Mouse (Mus musculus): ENCODE data around the gene Mogat2.
A peak's percentile ranks its signal among the peaks of the same experiment; 100 is the strongest.

The Mogat2 gene

DNA sequence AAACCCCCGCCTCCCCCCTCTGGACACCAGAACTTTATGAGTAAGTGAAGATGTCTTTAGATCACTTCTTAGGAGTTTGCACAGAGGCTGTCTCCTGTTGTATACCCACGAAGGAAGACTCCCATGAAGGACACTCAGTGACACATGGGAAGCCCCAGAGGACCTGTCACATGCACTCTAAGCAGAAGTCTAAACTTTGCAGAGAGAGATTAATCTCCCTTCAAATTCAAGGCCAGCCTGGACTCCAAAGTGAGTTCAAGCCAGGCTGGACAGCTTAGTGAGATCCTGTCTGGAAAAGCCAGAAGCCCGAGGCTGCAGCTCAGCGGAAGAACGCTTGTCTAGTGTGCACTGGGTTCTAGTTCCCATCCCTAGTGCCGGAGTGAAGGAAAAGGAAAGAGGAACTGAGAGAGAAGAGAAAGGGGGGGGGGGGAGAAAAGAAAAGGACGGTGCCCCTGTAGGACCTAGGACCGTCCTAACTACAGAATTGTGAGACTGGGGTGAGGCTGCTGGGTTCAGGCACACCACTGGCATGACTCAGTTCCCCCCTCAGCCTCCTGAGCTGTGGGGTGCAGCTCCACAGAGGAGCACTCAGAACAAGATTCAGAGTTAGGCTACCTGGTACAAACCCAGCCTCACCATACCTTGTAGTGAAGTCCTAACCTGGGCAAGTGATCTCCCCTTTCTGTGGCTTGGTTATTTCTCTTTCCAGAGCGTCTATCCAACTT, 38.8 kb downstream of the Mogat2 start:
- DNase-seq (ENCODE audit: low read depth, low spot score), result no peak

DNA sequence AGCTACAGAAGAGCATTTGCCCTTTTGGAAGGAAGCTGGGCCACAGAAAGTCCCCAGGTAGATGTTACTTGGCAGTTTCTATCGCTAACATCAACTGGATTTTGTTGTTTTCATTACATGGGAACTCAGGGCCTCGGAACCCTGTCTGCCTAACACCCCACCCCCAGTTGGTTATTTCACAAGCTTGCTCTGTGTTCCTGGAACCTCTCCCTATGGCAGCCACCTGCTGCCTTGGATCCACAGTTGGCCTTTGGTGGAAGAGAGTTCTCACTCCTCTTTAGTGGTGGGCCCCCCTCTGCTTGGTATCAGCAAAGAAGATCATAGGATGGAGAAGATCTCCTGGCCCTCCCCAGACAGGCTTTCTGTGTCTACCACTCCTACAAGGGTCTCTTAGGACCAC, 39.6 kb downstream of the Mogat2 start:
- DNase-seq (ENCODE audit: low read depth, low spot score), result no peak

DNA sequence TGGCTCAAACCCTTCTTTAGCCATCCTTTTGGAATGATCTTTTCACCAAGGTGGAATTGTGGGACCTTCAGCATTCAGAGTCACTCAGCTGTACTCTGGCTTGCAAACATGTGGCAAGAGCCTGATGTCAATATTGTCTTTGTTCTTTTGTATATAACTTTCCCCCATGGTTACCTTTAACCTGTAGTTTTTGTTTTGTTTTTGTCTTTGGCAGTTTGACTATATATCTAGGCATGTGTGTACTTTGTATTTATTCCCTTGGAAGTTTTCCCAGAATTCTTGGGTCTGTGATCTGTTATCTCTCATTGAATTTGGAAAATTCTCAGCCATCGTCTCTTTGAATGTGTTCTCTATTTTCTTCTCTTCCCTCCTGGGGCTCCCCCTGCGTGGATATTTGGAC, 43.9 kb downstream of the Mogat2 start:
- DNase-seq (ENCODE audit: low read depth, low spot score), result no peak

DNA sequence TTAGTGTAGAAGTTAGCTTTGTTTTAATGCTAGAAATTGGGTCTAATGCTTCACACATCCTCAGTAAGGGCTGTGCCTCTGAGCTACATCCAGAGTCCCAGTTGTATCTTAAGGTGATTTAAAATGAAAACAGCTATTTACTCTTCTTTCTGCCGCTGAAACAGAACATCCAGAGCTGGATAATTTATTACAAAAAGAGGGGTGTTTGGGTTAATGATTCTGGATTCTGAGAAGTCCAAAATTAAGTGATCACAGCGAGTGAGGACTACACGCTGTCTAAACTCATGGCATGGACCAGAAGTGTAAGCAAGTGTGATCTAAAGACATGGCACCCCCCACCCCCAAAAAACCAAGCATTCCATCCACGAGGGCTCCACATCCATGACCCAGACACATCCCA, 44.5 kb downstream of the Mogat2 start:
- no peak for DNase-seq (ENCODE audit: low read depth, low spot score)

DNA sequence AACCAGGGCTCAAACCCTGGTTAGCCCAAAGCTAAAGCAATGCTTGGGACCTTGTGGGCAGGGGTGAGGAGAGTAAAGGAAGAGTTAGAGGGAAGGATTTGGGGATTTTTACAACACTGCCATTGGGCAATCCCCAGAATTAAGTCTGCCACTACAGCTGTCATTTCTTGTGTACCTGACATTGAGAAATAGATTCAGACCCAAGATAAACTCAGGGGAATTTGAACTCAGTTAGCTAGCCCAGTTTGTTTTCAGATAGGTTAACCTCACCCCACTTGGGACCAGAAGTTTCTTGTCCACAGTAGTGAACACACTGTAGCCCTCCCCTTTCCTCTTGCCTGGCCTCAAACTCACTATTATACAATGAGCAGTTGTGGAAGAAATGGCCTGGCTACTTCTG, 47.0 kb downstream of the Mogat2 start:
- DNase-seq (ENCODE audit: low read depth, low spot score), result no peak

DNA sequence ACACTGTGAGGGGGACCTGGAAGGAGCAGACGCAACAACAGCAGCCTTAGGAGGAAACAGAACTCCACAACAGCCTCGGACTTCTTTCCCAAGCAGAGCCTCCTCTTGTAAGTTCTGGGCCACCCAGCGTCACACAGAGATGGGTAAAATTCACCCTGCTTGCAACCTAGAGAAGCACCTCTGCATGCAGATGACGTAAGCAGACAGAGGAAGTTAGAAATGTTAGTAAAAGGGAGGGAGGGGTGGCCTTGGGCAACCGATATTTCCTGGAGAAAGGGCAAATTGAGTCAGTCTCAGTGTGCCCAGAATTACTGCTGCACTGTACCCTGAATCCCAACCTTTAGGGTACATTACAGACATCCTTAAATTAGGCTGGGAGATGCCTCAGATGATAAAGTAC, 48.5 kb downstream of the Mogat2 start:
- no peak for DNase-seq (ENCODE audit: low read depth, low spot score)

DNA sequence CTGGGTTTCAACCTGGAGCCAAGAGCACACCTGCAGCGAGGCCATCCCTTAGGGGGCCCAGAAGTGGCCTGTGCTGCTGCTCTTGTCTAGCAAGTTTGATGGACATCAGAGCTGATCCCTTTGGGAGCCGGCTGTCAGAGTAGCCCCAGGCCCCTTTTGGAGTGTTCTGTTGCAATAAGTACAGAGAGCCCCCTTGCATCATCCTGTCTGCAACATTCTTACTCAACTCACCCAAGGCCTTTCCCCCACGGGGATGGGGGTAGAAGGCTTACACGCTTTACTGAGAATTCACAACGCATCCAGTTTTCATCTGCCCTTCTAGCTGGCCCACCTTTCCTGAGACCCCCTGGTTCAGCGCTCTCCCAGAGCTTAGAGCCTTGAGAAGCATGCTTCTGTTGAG, 49.8 kb downstream of the Mogat2 start:
- DNase-seq (ENCODE audit: low read depth, low spot score), result no peak

DNA sequence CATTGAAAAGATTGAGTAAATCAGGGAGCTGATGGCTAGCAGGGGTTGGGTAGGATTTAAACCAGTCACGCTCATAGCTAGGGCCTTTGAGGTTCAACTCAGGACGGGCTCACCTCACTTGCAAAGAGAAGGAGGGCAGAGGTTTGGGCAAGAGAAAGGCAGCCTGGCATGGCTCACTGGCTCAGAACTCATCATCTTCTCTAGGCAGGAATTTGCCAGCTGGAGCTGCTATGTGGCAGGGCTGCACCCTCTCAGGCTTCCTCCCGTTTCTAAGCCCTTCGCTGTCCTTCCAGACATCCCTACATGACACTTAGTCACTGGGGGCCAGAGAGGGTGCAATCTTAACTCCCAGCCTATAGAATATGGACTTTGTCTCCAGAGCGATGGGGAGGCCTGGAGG, 51.0 kb downstream of the Mogat2 start:
- DNase-seq (ENCODE audit: low read depth, low spot score), result no peak

DNA sequence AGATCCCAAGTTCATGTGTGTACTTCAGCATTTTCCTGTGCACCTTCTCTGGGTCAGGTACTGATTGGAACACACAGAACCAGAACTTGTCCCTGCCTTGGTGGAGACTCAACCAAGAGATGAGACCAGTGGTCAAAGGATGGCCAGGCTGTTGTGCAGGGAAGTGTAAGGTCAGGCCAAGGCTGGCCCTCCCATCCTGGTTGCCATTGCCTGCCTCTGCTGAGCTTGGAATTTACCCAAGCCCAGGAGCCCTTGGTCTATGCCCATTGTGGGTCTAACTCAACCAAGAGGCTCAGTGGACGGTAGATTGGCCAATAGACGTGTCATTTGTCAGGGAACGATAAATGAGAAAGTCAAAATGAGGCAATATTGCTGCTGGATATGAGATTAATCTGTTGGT, 53.0 kb downstream of the Mogat2 start:
- DNase-seq (ENCODE audit: low read depth, low spot score), result no peak

DNA sequence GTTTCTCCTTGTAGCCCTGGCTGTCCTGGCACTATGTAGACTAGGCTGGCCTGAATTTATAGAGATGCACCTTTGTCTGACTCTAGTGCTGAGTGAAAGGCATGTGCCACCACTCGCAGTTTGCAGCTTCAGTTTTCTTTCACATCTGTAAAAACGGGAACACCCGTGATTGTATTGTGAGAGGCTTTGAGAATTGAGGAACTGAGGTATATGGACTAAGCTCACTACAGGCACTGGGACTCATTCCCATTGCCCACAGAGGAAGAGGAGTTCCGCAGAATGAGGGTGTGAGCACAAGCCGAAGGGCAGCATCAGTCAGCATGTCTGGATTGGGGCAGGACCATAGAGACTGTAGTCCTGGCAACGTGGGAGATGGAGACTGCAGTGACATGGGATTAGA, 54.7 kb downstream of the Mogat2 start:
- no peak for DNase-seq (ENCODE audit: low read depth, low spot score)

DNA sequence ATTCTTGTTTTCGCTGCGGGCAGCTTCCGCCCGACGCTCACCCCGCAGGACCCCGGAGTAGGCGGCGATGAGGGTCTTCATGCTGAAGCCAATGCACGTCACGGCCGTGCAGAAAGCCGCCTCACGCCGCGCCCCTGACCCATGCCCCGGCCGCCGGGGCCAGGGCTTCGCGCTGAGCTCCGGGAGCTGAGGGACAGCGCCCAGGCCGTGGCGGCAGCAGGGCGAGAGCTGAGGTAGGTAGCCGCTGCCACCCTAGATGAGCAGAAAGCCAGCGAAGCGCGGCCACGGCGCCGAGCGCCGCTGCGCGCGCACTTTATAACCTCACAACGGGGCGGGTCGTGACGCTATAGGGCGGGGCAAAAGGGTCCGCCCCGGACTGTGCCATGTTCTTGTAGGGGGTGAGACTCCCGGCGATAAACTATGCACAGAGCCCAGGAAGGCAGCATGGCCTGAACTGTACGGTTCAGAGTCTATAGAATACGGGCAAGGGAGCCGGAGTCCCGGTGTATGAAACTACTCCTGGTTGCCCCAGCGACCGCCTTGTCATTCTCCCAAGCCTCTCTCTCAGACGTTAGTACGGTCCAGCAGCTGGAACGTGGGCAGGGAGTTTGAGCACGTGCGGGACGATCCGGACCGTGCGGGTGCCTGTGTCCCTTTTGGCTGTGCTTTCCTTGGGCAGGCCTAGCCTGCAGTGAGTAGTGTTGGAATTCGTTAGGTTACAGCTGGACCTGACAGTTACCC, 55.8 kb downstream of the Mogat2 start, which contains the start of gene Dgat2:
TSS of gene Dgat2 (minus strand) at position 288 of the 741 bp plus-strand sequence.
- DNase-seq (ENCODE audit: low read depth, low spot score), result peak; percentile 92

DNA sequence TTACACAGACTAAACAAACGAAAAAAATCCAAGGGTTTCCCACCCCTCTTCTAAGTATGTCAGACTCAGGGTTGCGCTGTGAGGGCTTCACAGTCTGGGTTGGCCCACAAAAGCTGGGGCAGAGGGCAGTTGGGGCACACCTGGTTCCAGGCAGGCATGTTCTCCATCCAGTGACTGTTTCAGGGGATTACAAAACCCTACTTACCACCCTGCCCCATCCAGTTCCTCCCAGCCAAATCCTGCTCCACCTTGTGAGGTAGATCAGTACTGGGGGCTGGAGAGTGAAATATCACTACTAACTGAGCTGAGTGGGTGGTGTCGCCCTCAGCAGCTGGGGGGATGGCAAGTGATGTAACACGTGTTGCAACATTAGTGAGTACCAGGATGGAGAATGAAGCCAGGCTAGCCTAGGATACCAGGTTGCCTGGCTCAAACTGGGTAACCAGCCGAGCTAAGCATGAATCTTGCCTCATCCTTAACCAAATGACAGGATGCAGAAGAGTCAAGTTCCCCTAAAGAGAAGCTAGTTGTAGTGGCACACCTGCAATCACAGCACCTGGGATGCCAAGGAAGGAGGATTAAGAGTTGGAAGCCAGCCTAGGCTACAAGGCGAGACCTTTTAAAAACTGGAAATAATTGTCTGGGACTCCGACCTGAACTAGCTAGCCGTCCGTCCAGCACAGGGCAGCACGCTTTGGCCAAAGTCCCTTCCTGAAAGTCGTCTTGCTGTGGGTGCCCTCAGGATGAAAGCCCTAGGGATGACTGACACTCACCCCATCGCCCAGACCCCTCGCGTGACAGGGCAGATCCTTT, 56.6 kb downstream of the Mogat2 start:
- peak; percentile 11 for DNase-seq (ENCODE audit: low read depth, low spot score)

DNA sequence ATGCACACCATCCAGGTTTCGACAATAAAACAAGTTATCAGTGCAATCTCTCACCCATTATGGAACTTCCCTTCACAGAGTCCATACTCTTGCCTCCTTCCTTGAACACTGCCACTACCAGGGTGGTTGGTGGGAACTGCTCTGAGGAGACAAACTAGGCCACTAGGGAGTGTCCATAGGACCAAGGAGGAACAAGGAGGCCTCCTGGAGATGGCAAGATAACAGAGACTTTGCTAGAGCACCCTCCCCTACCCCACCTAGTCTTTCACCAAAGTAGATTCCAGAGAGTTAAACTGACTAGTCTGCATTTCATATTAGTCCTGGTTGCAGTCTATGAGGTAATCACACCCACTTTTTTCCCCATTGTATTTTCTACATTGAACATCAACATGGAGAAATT, 58.3 kb downstream of the Mogat2 start:
- DNase-seq (ENCODE audit: low read depth, low spot score), result no peak

DNA sequence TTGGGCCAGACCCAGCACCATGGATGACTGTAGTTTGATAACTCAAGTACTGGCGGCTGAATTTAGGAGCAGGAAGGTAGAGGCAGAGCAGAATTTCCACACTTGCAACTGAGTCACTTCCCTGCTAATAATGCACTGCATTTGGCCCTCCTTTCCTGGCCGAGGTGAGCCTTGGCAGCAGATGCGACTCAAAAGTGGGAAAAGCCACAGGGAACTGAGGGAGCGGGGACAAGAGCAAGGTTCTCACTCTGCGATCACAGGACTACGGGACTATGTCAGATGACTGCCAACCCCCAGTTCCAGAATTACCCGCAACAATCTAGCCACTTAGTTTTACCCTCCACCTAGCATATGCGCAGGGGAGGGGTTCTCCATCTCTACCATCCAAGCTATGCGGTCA, 59.1 kb downstream of the Mogat2 start:
- no peak for DNase-seq (ENCODE audit: low read depth, low spot score)

DNA sequence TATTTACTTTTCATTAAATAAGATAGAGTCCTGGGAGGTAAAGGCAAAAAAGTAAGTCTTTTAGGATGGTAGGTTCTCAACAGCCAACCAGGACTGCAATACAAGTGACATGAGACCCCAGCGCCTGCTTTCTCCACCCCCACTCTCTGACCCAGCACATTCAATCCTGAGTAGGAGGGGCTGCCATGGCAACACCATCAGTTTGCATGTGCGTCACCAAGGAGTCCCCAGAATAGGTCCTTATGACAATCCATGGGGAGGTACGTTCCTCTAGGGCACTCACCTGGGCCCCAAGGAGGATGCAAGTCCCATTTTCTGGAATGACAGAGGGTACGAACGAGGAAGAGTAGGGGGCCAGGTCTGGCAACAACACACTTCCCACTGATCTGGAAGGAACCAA, 61.0 kb downstream of the Mogat2 start:
- no peak for DNase-seq (ENCODE audit: low read depth, low spot score)

DNA sequence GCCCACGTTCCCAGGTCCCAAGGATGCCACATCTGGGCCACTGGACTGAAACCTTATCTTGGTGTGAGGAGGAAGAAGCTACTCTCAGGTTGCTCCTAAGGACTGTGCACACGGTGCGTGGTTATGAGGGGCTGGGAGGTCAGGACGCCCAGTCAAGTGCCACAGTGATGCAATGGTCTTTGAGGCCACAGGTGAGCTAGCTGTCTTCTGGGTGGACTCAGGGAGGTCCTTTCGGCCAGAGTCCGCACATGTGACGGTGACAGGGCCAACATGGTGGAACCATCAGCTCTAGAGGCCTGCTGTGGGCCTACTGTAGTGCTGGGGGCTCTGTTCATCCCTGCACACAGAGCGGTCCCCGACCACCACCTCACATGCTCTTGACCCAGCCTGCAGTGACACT, 62.8 kb downstream of the Mogat2 start:
- DNase-seq (ENCODE audit: low read depth, low spot score), result no peak

DNA sequence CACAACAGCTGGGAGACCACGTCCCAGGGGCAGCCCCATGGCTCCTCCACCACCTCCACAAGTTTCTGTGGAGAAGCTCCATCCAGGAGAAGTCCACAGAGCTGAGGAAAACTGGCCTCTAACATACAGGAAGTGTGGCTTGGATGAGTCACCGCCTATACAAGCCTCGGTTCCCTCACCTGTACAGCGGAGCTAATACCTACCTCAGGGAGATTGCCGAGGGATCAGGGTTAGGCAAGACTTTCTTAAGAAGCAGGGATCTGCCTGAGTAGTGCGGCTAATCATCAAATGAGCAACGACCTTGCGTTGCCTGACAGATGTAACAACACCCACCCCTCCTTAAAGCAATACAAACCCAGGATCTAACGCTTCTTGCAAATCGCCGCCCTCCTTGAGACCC, 63.3 kb downstream of the Mogat2 start:
- DNase-seq (ENCODE audit: low read depth, low spot score), result no peak

DNA sequence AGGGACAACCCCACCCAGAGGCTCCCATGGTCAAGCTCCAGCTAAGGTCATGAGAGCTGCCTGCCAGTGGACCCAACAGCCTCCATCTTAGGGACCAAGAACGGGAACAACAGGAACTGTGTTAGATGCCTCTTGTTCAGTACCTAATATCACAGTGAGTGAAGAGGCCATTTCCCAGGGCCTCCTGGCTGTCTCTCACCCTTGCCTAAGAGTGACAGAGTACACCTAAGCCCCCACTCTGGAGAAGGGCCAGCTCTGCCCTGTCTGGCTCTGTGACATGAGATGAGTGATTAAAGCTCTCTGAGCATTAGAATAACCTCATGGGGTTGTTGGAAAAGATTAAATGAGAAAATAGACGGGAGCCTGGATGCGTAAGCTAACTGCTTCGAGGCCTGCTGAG, 64.4 kb downstream of the Mogat2 start:
- no peak for DNase-seq (ENCODE audit: low read depth, low spot score)

DNA sequence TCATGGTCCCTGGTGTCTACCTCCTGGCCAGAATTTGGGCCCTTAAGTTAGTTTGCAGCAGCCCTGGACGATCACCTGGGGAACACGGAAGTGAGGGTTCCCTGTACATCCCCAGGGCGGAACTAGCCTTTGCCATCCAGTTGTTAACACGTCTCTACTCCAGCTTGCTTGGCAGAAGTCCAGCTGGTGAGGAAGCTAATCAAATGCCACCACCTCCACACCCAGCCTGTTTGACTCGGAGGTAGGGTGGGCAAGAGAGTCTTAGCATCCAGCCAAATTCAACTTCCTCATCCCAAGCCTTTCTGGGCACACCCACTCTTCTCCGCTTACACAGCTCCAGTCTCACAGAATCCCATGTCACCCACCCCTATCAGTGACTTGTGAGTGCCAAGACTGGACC, 65.5 kb downstream of the Mogat2 start:
- DNase-seq (ENCODE audit: low read depth, low spot score), result no peak

DNA sequence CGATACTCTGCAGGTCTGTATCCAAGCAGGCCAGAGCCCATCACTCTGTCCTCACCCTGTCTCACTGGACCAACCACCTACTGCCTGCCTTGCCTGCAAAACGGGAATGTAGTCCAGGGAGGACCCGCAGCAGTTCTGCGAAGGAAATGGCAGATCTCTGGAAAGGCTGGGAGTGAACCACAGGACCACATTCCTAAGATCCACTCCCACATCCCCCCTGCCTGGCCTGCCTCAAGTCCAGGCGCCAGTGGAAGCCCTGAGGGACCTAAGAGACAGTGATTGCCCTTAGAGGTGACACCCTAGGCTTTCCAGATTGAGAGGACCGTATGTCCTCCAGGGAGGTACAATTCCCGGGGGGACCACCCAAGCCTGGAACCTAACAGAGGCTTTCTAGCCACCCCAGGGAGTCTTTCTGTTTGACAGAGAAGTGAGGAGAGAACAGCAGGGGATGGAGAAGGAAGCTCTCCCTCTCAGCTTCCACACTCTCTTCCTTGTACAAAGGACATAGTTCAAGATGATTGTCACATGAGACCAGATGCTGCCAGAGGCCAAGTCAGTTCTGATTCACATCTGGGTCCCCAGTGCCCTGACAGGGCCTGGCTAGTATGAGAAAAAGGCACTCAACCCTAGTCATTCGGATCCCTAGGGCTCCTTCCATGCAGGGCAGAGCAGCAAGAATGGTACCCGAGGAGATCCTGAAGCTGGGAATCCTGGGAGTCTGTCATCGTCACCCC, 66.5 kb downstream of the Mogat2 start:
- DNase-seq (ENCODE audit: low read depth, low spot score), result peak; percentile 72

DNA sequence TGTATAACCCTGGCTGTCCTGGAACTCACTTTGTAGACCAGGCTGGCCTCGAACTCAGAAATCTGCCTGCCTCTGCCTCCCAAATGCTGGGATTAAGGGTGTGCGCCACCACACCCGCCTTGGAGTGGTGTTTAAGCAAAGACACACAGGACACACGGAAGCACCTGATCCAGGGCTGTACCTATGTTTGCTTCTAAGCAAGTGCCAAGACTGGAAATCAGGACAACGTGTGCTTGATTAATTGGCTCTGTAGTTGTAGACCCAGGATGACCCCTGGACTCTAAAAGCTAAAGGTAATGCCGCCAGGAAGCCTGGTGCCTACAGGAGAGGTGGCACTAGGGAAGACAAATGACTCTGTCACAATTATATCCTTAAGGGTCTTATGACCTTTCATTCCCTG, 67.9 kb downstream of the Mogat2 start:
- DNase-seq (ENCODE audit: low read depth, low spot score), result no peak

Data from ZHBTc4 (cell line).